Mouse (Mus musculus) embryonic stem cell, embryonic (primary cell): ENCODE results near the gene Tcf3.

Experiments used
- CTCF ChIA-PET, 4 experiments: fragments of 300-600 bp in 2 of 4; fragments of 350-600 bp in 2 of 4; sonication (Branson Sonifier 250); formaldehyde crosslinking; loops; one replicate each; lab custom pipeline; 2022; ENCODE audit warnings: inconsistent platforms in 2 of 4; lab: Charles Lee
- POLR2A ChIA-PET, 4 experiments: fragments of 300-600 bp in 2 of 4; fragments of 350-600 bp in 2 of 4; sonication (Branson Sonifier 250); formaldehyde crosslinking; loops; one replicate each; lab custom pipeline; 2022; ENCODE audit warnings: antibody characterized with exemption in 4 of 4, inconsistent platforms in 1 of 4; lab: Charles Lee

Gene Tcf3

GRCm38 (mm10) chr10:80390697-80391096 is 42.8 kb downstream of the Tcf3 start:
- CTCF ChIA-PET, result interaction anchor here in 1 of 4 experiments (0.7 kb wide), 1 partner anchor 13 kb away, joined by 3 read pairs; no protein-coding TSS in a partner anchor
- POLR2A ChIA-PET, result interaction anchor here in 2 of 4 experiments (0.5 to 1.4 kb wide), 5 partner anchors 9 to 123 kb away, joined by 3 to 5 read pairs (median 3); partner anchors contain the start of gene Mbd3 (in 1 of the 2)

GRCm38 (mm10) chr10:80389185-80389708 is 44.2 kb downstream of the Tcf3 start:
- CTCF ChIA-PET, result interaction anchor here in 2 of 4 experiments (0.6 to 1.7 kb wide), 3 partner anchors 14 to 502 kb away, joined by 3 to 7 read pairs (median 6); partner anchors contain the start of gene Apc2 (in 1 of the 2)
- POLR2A ChIA-PET, result interaction anchor here (0.5 to 7.6 kb wide), 11 partner anchors 9 to 439 kb away, joined by 3 to 87 read pairs (median 5); partner anchors contain the start of genes Mbd3 (in 2 of the 4), Pcsk4 (in 1 of the 4), Reep6 (in 1 of the 4) and Rexo1 (in 1 of the 4)

DNA sequence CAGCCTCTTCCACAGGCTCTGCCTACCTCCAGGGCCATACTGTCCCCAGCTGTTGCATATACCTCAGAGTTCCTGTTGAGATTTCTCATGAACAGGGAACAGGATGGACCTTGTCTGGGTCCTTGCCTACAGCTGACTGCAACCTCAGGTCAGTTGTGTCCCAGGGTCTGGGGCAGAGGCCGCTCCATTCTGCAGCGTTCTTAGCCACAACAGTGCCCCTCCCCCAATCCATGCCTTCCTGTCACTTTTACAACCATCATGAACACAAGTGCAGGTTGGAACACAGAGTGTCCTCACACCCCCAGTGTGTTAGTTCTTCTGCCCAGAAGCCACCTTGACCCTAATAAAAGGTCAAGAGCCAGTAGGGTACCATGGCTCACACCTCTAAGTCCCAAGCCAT is 44.7 kb downstream of the Tcf3 start:
- CTCF ChIA-PET, result interaction anchor here in 1 of 4 experiments (0.6 to 1.7 kb wide), 4 partner anchors 10 to 501 kb away, joined by 3 to 7 read pairs (median 4); no protein-coding TSS in a partner anchor
- POLR2A ChIA-PET, result interaction anchor here in 3 of 4 experiments (1.0 to 7.6 kb wide), 13 partner anchors 8 to 221 kb away, joined by 3 to 87 read pairs (median 5); partner anchors contain the start of genes Mbd3 (in 2 of the 3), Dazap1 (in 1 of the 3), Pcsk4 (in 1 of the 3) and Reep6 (in 1 of the 3)

DNA sequence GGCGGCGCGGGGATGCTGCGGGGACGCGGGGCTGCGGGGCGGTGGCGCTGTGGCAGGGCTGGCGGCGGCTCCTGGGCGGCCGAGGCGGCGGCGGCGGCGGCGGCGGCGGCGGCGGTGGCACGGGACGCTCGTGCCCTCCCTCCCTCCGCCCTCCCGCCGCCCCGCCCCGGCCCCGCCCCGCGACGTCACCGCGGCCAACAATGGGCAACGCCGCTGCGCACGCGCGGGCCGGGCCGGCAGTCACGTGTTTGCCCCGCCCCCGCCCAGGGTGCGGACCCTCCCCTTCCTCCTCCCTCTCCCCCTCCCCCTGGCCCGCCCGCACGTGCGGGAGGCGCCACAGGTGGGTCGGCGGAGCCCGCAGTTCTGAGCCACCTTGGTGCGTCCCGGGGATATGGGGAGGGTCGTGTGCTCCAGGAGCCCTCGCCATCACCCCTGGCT is 45.9 kb downstream of the Tcf3 start, which contains the start of gene Mex3d:
Gene Mex3d (minus strand): TSS at position 138 of the 438 bp plus-strand sequence.
- CTCF ChIA-PET, result interaction anchor here (0.6 to 3.2 kb wide), 5 partner anchors 11 to 288 kb away, joined by 3 to 16 read pairs (median 3); no protein-coding TSS in a partner anchor
- POLR2A ChIA-PET, result interaction anchor here in 3 of 4 experiments (0.7 to 7.6 kb wide), 15 partner anchors 9 to 289 kb away, joined by 3 to 87 read pairs (median 5); partner anchors contain the start of genes Mbd3 (in 2 of the 3) and Dazap1 (in 1 of the 3)

DNA sequence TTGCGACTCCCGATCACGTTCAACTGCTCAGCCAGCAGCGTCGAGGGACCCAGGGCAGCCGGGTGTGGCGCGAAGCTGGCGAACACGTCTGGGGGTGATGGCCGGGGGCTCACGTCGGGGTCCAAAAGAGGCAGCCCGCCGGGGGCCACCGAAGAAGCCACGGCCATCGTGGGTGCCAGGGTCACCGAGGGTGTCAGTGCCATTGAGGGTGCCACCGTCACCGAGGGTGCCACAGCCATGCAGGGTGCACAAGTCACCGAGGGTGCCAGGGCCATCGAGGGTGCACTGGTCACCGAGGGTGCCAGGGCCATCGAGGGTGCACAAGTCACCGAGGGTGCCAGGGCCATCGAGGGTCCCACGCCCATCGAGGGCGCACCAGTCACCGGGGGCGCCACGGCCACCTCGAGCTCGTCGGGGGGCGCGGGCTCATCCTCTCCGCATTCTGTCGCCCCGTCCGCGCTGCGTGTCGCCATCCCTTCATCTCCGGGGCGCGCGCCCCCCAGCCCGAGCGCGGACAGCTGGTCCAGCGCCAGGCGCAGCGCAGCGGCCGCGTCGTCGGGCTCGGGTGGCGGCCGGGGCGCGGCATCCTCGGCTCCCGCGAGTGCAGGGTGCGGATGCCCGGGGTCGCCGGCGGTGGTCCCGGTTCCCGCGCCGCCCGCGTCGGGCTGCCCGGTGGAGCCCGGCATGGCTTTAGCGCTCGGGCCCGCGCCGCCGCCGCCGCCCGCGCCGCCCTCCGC is 46.5 kb downstream of the Tcf3 start:
- CTCF ChIA-PET, result interaction anchor here (0.6 to 4.1 kb wide), 19 partner anchors 9 to 288 kb away, joined by 3 to 41 read pairs (median 3); no protein-coding TSS in a partner anchor
- POLR2A ChIA-PET, result interaction anchor here (0.6 to 7.6 kb wide), 30 partner anchors 8 to 329 kb away, joined by 3 to 87 read pairs (median 5); partner anchors contain the start of genes Mbd3 (in 3 of the 4), Pcsk4 (in 1 of the 4), Reep6 (in 1 of the 4) and Rps15 (in 1 of the 4)

- POLR2A ChIA-PET, result interaction anchor here (0.6 to 7.6 kb wide), 50 partner anchors 8 to 784 kb away, joined by 3 to 87 read pairs (median 4); partner anchors contain the start of genes Mbd3 (in 3 of the 4), Rexo1 (in 2 of the 4), Rps15 (in 2 of the 4) and Atp8b3 (in 1 of the 4)
- CTCF ChIA-PET, result interaction anchor here in 3 of 4 experiments (0.6 to 4.1 kb wide), 26 partner anchors 8 to 543 kb away, joined by 3 to 41 read pairs (median 4); no protein-coding TSS in a partner anchor
Observed at GRCm38 (mm10) chr10:80385811-80386734, 47.4 kb downstream of the Tcf3 start.

DNA sequence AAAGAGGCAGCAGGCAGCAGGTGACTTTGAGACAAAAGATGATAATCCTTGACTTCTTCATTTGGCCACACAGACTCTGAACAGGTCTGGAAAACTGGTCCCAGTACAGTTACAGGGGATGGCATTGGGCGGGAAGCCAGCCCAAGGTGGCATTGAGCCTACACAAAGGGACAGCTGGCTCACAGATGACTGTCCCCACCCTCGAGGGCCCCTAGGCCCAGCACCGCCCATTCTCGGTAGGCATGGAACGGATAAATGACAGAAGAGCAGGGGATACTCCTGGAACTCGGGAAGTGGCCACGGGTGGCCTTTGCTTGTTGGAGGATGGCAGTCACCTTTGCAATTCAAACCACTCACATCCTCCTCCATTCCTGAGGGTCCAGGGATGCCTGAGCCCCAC is 48.1 kb downstream of the Tcf3 start:
- ChIA-PET CTCF (interaction anchor here (0.5 to 4.1 kb wide), 21 partner anchors 8 to 192 kb away, joined by 3 to 41 read pairs (median 4); no protein-coding TSS in a partner anchor), POLR2A (interaction anchor here (0.7 to 7.6 kb wide), 43 partner anchors 9 to 291 kb away, joined by 3 to 87 read pairs (median 6); partner anchors contain the start of genes Mbd3 (in 3 of the 4), Rps15 (in 3 of the 4), Rexo1 (in 2 of the 4) and Uqcr11 (in 2 of the 4))

GRCm38 (mm10) chr10:80384709-80385108 is 48.7 kb downstream of the Tcf3 start:
- ChIA-PET POLR2A (interaction anchor here (0.6 to 7.6 kb wide), 26 partner anchors 9 to 292 kb away, joined by 3 to 87 read pairs (median 6); partner anchors contain the start of genes Mbd3 (in 3 of the 4), Rps15 (in 2 of the 4), Apc2 (in 1 of the 4) and Atp8b3 (in 1 of the 4)), CTCF (interaction anchor here (0.7 to 4.1 kb wide), 16 partner anchors 8 to 125 kb away, joined by 3 to 41 read pairs (median 4); no protein-coding TSS in a partner anchor)

DNA sequence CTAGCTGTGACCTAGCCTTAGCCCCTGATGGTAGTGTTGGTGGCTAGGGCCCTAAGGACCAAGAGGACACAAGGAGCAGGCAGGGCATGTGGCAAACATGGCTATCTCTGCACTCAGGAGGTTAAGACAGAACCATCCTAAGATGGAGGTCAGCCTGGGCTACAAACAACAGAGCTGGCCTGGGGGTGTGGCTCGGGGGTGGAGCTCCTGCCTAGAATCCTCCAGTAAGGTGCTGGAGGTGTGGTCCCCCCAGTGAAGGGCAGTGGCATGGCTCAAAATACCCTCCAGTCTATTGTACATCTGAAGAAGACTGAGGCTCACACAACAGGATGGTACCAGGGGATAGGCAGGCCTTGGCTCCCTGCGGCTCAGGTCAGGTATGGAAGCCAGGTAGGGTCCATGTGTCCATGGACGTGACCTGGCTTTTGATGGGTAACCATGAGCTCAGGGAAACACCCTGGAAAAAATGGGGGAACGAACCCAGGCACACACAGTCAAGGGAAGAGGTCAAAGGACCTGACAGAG is 49.3 kb downstream of the Tcf3 start:
- POLR2A ChIA-PET, result interaction anchor here in 3 of 4 experiments (0.6 to 7.6 kb wide), 19 partner anchors 9 to 292 kb away, joined by 3 to 87 read pairs (median 6); partner anchors contain the start of genes Mbd3 (in 2 of the 3), Apc2 (in 1 of the 3), Plk5 (in 1 of the 3) and Rexo1 (in 1 of the 3)

GRCm38 (mm10) chr10:80383431-80383830 is 50.0 kb downstream of the Tcf3 start:
- ChIA-PET CTCF (interaction anchor here in 3 of 4 experiments (0.5 to 4.1 kb wide), 13 partner anchors 7 to 307 kb away, joined by 3 to 41 read pairs (median 4); partner anchors contain the start of gene Mbd3 (in 1 of the 3)), POLR2A (interaction anchor here in 2 of 4 experiments (0.8 to 7.6 kb wide), 15 partner anchors 8 to 292 kb away, joined by 3 to 87 read pairs (median 7); partner anchors contain the start of genes Mbd3 (in 2 of the 2), Rexo1 (in 1 of the 2) and Rps15 (in 1 of the 2))

More for the DNA sequence above, 49.3 kb downstream of the Tcf3 start:
- CTCF ChIA-PET, result interaction anchor here in 3 of 4 experiments (0.6 to 4.1 kb wide), 18 partner anchors 7 to 155 kb away, joined by 3 to 41 read pairs (median 4); partner anchors contain the start of gene Atp8b3 (in 1 of the 3)

DNA sequence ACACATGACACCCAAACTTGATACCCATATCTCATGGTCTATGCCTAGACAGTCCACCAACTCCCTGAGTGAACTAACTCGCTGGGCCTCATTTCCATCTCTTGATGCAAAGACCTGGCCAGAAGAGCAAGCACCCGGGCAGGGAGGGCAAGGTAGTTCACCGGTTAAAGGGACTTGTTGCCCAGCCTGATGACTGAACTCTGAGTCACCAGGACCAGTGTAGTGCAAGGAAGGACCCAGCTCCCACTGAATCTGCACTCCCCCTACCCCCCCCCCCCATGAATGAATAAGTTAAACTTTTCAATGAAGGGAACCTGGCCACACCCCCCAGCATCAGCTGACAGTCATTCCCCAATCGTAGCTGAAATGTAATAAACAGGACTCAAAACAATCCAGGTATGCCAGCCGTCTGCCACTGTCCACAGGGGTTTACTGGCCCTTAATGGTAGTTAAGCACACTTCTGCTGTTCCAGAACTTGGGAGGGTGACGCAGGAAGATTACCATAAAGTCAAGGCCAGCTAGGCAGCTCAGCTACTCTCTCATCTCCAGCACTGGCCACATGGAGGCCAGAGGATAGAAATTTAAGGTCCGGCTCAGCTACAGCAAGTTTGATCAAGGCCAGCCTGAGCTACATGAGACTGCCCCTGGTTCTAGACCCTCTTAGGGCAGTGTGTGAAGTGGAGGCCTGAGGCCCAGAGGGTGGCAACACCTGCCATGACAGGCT is 50.6 kb downstream of the Tcf3 start:
- ChIA-PET POLR2A (interaction anchor here in 2 of 4 experiments (0.8 to 7.6 kb wide), 8 partner anchors 14 to 293 kb away, joined by 3 to 69 read pairs (median 6); partner anchors contain the start of genes Mbd3 (in 1 of the 2) and Rps15 (in 1 of the 2)), CTCF (interaction anchor here in 2 of 4 experiments (0.5 to 1.0 kb wide), 9 partner anchors 16 to 910 kb away, joined by 3 to 8 read pairs (median 3); partner anchors contain the start of genes Mbd3 (in 1 of the 2) and Pip5k1c (in 1 of the 2))

GRCm38 (mm10) chr10:80377716-80378115 is 55.7 kb downstream of the Tcf3 start:
- POLR2A ChIA-PET, result interaction anchor here in 3 of 4 experiments (0.5 to 2.5 kb wide), 22 partner anchors 8 to 668 kb away, joined by 3 to 10 read pairs (median 4); partner anchors contain the start of genes Mbd3 (in 2 of the 3) and Mex3d (in 1 of the 3)
- CTCF ChIA-PET, result interaction anchor here (0.6 to 4.9 kb wide), 51 partner anchors 8 to 980 kb away, joined by 3 to 67 read pairs (median 4); partner anchors contain the start of genes Mbd3 (in 2 of the 4), 1600002K03Rik (in 1 of the 4), Abhd17a (in 1 of the 4) and Adamtsl5 (in 1 of the 4)

DNA sequence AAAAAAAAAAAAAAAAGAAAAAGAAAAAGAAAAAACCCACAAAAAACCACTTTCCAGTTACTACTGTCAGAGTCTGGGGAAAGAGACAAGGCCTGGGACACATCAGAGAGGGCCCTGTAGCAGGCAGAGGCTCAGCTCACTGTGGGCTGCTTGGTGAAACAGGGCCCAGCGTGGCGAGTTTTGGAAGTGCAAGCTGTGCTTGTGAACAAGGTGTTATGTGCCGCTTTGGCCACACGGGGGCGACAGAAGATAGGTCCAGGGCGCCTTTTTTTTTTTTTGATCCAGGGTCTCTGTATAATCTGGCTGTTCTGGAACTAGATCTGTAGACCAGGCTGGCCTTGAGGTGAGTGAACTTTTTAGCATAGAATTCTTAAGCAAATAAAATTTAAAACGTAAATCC is 57.3 kb downstream of the Tcf3 start:
- ChIA-PET CTCF (interaction anchor here (0.5 to 4.9 kb wide), 135 partner anchors 9 to 1923 kb away, joined by 3 to 67 read pairs (median 5); partner anchors contain the start of genes Rexo1 (in 3 of the 4), Adamtsl5 (in 2 of the 4), Apc2 (in 2 of the 4) and Mbd3 (in 2 of the 4)), POLR2A (interaction anchor here in 3 of 4 experiments (0.5 to 3.9 kb wide), 35 partner anchors 9 to 721 kb away, joined by 3 to 18 read pairs (median 4); partner anchors contain the start of genes Mbd3 (in 2 of the 3), Apc2 (in 1 of the 3), Atp8b3 (in 1 of the 3) and Mex3d (in 1 of the 3))

DNA sequence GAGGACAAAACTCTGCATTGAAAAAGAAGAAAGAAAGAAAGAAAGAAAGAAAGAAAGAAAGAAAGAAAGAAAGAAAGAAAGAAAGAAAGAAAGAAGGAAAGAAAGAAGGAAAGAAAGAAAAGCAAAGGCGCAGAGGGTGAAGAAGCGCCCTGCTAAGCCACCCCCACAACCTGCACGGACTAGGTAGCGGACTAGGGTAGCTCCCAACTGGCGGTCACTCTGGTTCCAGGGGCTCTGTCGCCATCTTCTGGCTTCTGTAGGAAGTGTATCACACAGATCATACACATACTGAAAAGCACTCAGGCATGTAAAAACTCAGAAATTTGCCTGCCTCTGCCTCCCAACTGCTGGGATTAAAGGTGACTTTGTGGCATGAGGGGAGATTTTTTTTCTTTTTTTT is 59.4 kb downstream of the Tcf3 start:
- ChIA-PET POLR2A (interaction anchor here (0.5 to 3.9 kb wide), 46 partner anchors 10 to 483 kb away, joined by 3 to 18 read pairs (median 4); partner anchors contain the start of genes Dazap1 (in 2 of the 4), Pcsk4 (in 2 of the 4), Rps15 (in 2 of the 4) and Abhd17a (in 1 of the 4)), CTCF (interaction anchor here (0.5 to 4.9 kb wide), 118 partner anchors 8 to 1187 kb away, joined by 3 to 67 read pairs (median 4); partner anchors contain the start of genes Adamtsl5 (in 4 of the 4), Apc2 (in 2 of the 4), 1600002K03Rik (in 1 of the 4) and Ap3d1 (in 1 of the 4))
